In genomic region chr2:125782719-125783109, GRCm38 (mm10) we compare ENCODE assay signal across 8 mouse cellular contexts. TPM values are rescaled to one million over a fixed set of nuclear protein-coding genes. Genes with fewer than 3 reads are reported as not detected.
DNase-seq lines count a peak whose midpoint lies in the region; ATAC-seq and TF ChIP-seq lines count a peak whose summit lies in the region.

Secisbp2l (minus strand) TSS chr2:125782870.

- DNase-seq in B cell, adult 2 months: peak; percentile 89
- peak; percentile 97 for DNase-seq in brain, adult 2 months (ENCODE audit: low read depth, low spot score)
- peak; percentile 96 for DNase-seq in kidney, postnatal 0 days (ENCODE audit: low spot score)
- DNase-seq in liver, embryonic 11.5 days (ENCODE audit: low spot score): peak; percentile 92
- DNase-seq in naive thymus-derived CD4-positive, alpha-beta T cell, adult 2 months (ENCODE audit: low read depth): peak; percentile 84

- H3K9me3 ChIP-seq in heart, embryonic 11.5 days (replicated peaks; ENCODE audit: control insufficient read depth, low read length): no peaks in the 10 kb centered on the region
- H3K9me3 ChIP-seq in kidney, postnatal 0 days (replicated peaks; ENCODE audit: low read length): no peaks in the 10 kb centered on the region
- H3K9me3 ChIP-seq in liver, embryonic 11.5 days (ENCODE audit: control insufficient read depth, low read length): no peaks in the 10 kb centered on the region
- no peaks in the 10 kb centered on the region for H3K9me3 ChIP-seq in stomach, embryonic 14.5 days (ENCODE audit: control insufficient read depth, low read depth, low read length)

- peak within 1 kb of the TSS; percentile 73 for H3K4me2 ChIP-seq in heart, embryonic 11.5 days
- H3K4me2 ChIP-seq in kidney, postnatal 0 days (ENCODE audit: low read length): peak within 1 kb of the TSS; percentile 69
- H3K4me2 ChIP-seq in liver, embryonic 11.5 days: peak within 1 kb of the TSS; percentile 81
- H3K4me2 ChIP-seq in stomach, embryonic 14.5 days (replicated peaks; ENCODE audit: low read depth, low read length): peak within 1 kb of the TSS; percentile 52

- no peak for TF ChIP-seq CTCF in kidney, postnatal 0 days (IDR thresholded peaks at IDR 0.05; ENCODE audit: low read depth)

- H3K9ac ChIP-seq in heart, embryonic 11.5 days (ENCODE audit: low read depth, low read length): peak within 1 kb of the TSS; percentile 92
- peak within 1 kb of the TSS; percentile 89 for H3K9ac ChIP-seq in kidney, postnatal 0 days (ENCODE audit: low read depth, low read length)
- H3K9ac ChIP-seq in liver, embryonic 11.5 days (ENCODE audit: low read depth, low read length): peak within 1 kb of the TSS; percentile 78
- peak within 1 kb of the TSS; percentile 80 for H3K9ac ChIP-seq in stomach, embryonic 14.5 days (replicated peaks; ENCODE audit: low read depth, low read length)

- WGBS in heart, embryonic 11.5 days (ENCODE audit: insufficient replicate concordance): under 1% methylated on average over 21 of the region's 28 CpGs
- WGBS in kidney, postnatal 0 days: 2% methylated on average over 27 of the region's 28 CpGs
- 1% methylated on average over 20 of the region's 28 CpGs for WGBS in liver, embryonic 11.5 days
- under 1% methylated on average over 24 of the region's 28 CpGs for WGBS in stomach, embryonic 14.5 days

- H3K4me3 ChIP-seq in heart, embryonic 11.5 days (ENCODE audit: low read depth, low read length): peak within 1 kb of the TSS; percentile 93
- peak within 1 kb of the TSS; percentile 86 for H3K4me3 ChIP-seq in kidney, postnatal 0 days (replicated peaks; ENCODE audit: low read depth, low read length)
- H3K4me3 ChIP-seq in liver, embryonic 11.5 days (ENCODE audit: low read depth, low read length): peak within 1 kb of the TSS; percentile 91
- H3K4me3 ChIP-seq in stomach, embryonic 14.5 days (ENCODE audit: low read depth, low read length): peak within 1 kb of the TSS; percentile 76

- ATAC-seq in erythroblast, adult 5-6 weeks (replicated peaks; ENCODE audit: low FRiP score, poor library complexity, severe bottlenecking): peak; percentile 98
- peak; percentile 95 for ATAC-seq in heart, embryonic 11.5 days (replicated peaks; ENCODE audit: insufficient number of reproducible peaks, low FRiP score, low TSS enrichment)
- peak; percentile 95 for ATAC-seq in kidney, postnatal 0 days (replicated peaks; ENCODE audit: low FRiP score, low read depth)
- ATAC-seq in liver, embryonic 11.5 days (replicated peaks; ENCODE audit: low FRiP score): peak; percentile 93
- ATAC-seq in stomach, embryonic 14.5 days (ENCODE audit: insufficient number of reproducible peaks, insufficient read depth, low FRiP score, low read depth): peak; percentile 93

- no peaks in the 10 kb centered on the region for H3K36me3 ChIP-seq in heart, embryonic 11.5 days (ENCODE audit: control insufficient read depth, insufficient read depth, low read length)
- no peaks in the 10 kb centered on the region for H3K36me3 ChIP-seq in kidney, postnatal 0 days (ENCODE audit: insufficient read depth, low read length)
- H3K36me3 ChIP-seq in liver, embryonic 11.5 days (ENCODE audit: control insufficient read depth, insufficient read depth, low read length): no peaks in the 10 kb centered on the region
- no peaks in the 10 kb centered on the region for H3K36me3 ChIP-seq in stomach, embryonic 14.5 days (ENCODE audit: control insufficient read depth, insufficient read depth, low read length)

- H3K27me3 ChIP-seq in heart, embryonic 11.5 days (ENCODE audit: control insufficient read depth, insufficient read depth, low read length): no peaks in the 10 kb centered on the region
- H3K27me3 ChIP-seq in kidney, postnatal 0 days (ENCODE audit: insufficient read depth, low read length): no peaks in the 10 kb centered on the region
- no peaks in the 10 kb centered on the region for H3K27me3 ChIP-seq in liver, embryonic 11.5 days (replicated peaks; ENCODE audit: control insufficient read depth, insufficient read depth, low read length)
- H3K27me3 ChIP-seq in stomach, embryonic 14.5 days (ENCODE audit: control insufficient read depth, insufficient read depth, low read length): no peaks in the 10 kb centered on the region

- H3K27ac ChIP-seq in heart, embryonic 11.5 days (ENCODE audit: low read depth, low read length): peak within 1 kb of the TSS; percentile 84
- H3K27ac ChIP-seq in kidney, postnatal 0 days: peak within 1 kb of the TSS; percentile 90
- peak within 1 kb of the TSS; percentile 54; the same call in 1 of the 2 replicates for H3K27ac ChIP-seq in liver, embryonic 11.5 days (ENCODE audit: low read depth, low read length)
- H3K27ac ChIP-seq in stomach, embryonic 14.5 days (ENCODE audit: low read length): peak within 1 kb of the TSS; percentile 66; the same call in 1 of the 2 replicates

- peaks cover 8% of the 10 kb centered on the region; the same call in 1 of the 2 replicates for H3K4me1 ChIP-seq in heart, embryonic 11.5 days (ENCODE audit: control insufficient read depth, insufficient read depth, low read length)
- H3K4me1 ChIP-seq in kidney, postnatal 0 days (replicated peaks; ENCODE audit: insufficient read depth, low read length): peaks cover 20% of the 10 kb centered on the region
- peaks cover 4% of the 10 kb centered on the region for H3K4me1 ChIP-seq in liver, embryonic 11.5 days (replicated peaks; ENCODE audit: control insufficient read depth, insufficient read depth, low read length)
- peaks cover 12% of the 10 kb centered on the region; the same call in 1 of the 2 replicates for H3K4me1 ChIP-seq in stomach, embryonic 14.5 days (ENCODE audit: control insufficient read depth, insufficient read depth, low read length)

RNA-seq across cellular contexts. Expression of gene Secisbp2l, which starts in this region (rescaled TPM):
- 10.9 and 12.5 TPM in 2 replicates for total RNA-seq in erythroblast, adult 5-6 weeks (2015; ENCODE audit: low replicate concordance)
- total RNA-seq in erythroblast, adult 5-6 weeks (2017; ENCODE audit: low replicate concordance): 30.2 and 31.2 TPM in 2 replicates
- polyA plus RNA-seq in heart, embryonic 11.5 days (2014; fragmentation: Nextera tagmentation; extraction: Ambion mirVana): 16.7 and 18.8 TPM in 2 replicates
- polyA plus RNA-seq in kidney, postnatal 0 days (2015; fragmentation: Nextera tagmentation; extraction: Ambion mirVana): 15.8 and 17.1 TPM in 2 replicates
- polyA plus RNA-seq in liver, embryonic 11.5 days (2014; fragmentation: Nextera tagmentation; extraction: Ambion mirVana): 11.3 and 11.7 TPM in 2 replicates
- 25.3 and 26.9 TPM in 2 replicates for polyA plus RNA-seq in stomach, embryonic 14.5 days (2014; fragmentation: Nextera tagmentation; extraction: Ambion mirVana)

Comparison
In these comparisons a context has a peak if more than half of its experiments do, and no peak if none do; other contexts are left out.
1. Peak in every context shown above with its lines: DNase-seq, ATAC-seq, H3K4me3 ChIP-seq and H3K27ac ChIP-seq.